Mouse (Mus musculus): ENCODE data around the gene Ap4e1.
"Not testable (repeated sequence)": the region's sequence is repeated elsewhere in the genome, so short reads cannot be mapped to it uniquely, and the experiment has no call there.

GRCm38 (mm10) chr2:127090151-127090550 lies 81.6 kb downstream of the Ap4e1 start:
- TF ChIP-seq GATA1 (IDR thresholded peaks at IDR 0.05; ENCODE audit: borderline replicate concordance, low read length); FLI1 (IDR thresholded peaks at IDR 0.05; ENCODE audit: low read length): not testable (repeated sequence)
